Mouse (Mus musculus): ENCODE results near the gene Sowaha. TPM values are rescaled to one million over a fixed set of nuclear protein-coding genes. Genes with fewer than 3 reads are reported as not detected.

The Sowaha gene
- polyA plus RNA-seq (2012; rRNA removed): 54.0 and 56.1 TPM in 2 replicates

DNA sequence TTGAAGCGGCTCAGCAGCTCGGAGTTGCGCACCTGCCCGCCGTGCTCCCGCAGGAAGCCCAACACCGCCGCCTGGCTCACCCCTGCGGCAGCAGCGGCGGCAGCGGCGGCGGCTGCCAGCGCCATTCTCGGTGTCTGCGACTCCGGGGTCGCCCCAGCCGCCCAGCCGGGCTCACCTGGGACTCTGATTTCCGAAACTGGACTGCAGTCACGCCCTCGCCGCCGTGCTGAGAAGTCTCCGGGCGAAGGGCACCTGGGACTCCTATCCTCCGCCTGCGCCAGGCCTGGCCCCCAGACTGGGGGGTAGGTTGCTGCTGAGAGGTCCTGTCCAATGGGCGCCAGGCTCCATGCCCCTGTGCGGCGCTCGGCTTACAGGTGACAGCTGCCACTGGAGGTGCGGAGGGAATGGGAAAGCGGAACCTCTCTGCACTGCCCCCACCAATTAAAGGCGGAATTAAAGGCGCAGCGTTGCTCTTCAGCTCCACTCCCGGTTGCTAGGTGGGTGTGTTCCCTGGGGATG lies at the start of gene Sowaha, which contains the start of gene Gm9945:
Gene Sowaha (minus strand): TSS at position 492 of the 519 bp plus-strand sequence.
Gene Gm9945 (plus strand): TSS at position 384 of the 519 bp plus-strand sequence.
- Histone ChIP-seq H3K27ac (ENCODE audit: insufficient read depth, low read length) (peak within 1 kb of the TSS; percentile 93), H3K4me1 (ENCODE audit: control insufficient read depth, insufficient read depth, low read length) (peaks cover 2% of the 10 kb centered on the region), H3K4me3 (ENCODE audit: insufficient read depth, low read length) (peak within 1 kb of the TSS; percentile 59)
- TF ChIP-seq POLR2A (IDR thresholded peaks at IDR 0.05; ENCODE audit: extremely low read depth, insufficient read depth, low read length) (peak; percentile 90), CTCF (IDR thresholded peaks at IDR 0.05; ENCODE audit: extremely low read depth, insufficient read depth, low read length) (no peak)

DNA sequence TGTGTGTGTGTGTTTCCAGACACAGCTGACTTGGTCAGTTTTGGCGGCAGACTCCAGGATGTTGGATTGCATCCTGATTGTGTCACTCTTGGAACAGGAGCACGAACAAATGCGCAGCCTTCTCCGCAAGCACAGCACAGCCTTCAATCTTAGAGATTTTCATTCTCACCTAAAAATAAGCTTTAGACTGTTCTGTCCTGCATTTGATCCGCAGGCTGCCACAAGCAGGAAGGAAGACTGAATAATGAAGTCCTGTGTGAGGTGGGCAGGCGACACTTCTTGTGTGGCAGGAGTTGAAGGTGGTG lies 49.1 kb upstream of the Sowaha start:
- peak overlapping the region; percentile 50 for H3K27ac ChIP-seq (ENCODE audit: insufficient read depth, low read length)
- peaks cover 31% of the 10 kb centered on the region for H3K4me1 ChIP-seq (ENCODE audit: control insufficient read depth, insufficient read depth, low read length)
- no peak overlapping the region for H3K4me3 ChIP-seq (ENCODE audit: insufficient read depth, low read length)
- TF ChIP-seq POLR2A (IDR thresholded peaks at IDR 0.05; ENCODE audit: extremely low read depth, insufficient read depth, low read length) (no peak), CTCF (IDR thresholded peaks at IDR 0.05; ENCODE audit: extremely low read depth, insufficient read depth, low read length) (no peak)

DNA sequence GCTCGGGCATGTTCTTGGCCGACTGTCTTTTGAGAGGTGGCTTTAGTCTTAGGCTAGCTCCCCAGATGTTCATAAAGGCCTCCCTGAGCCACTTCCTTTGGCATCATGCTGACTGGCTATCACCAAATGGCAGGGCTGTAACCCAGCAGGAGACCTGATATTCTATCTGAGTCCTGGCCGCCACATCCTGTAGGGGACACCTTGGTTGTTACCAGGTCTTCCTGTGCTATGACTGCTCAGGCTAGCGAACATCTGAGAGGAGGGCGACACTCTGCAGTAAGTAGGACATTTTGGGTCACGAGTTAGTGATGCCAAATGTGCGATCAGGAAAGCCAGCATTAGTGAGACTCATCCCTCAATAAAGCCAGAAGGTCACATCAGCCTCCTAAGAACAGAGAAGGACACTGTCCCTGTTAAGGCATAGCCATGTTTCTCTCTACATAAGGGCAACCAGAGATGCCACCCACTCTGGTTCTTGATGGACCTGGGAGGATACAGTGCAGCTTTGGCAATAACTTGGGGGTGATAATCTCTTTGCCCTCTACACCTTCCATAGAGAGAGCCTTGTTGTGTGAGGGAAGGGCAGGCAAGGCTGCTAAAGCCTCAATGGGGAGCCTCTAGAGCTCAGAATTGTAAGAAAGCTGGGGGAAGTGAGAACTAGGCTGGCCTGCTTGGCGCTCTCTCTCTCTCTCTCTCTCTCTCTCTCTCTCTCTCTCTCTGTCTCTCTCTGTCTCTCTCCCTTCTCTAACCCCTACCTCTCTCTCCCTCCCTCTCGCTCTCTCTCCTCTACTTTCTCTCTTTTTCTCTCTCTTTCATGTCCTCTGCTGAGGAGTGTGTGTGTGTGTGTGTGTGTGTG lies 48.6 kb upstream of the Sowaha start:
- H3K27ac ChIP-seq (ENCODE audit: insufficient read depth, low read length): peak overlapping the region; percentile 50
- TF ChIP-seq CTCF (IDR thresholded peaks at IDR 0.05; ENCODE audit: extremely low read depth, insufficient read depth, low read length) (no peak), POLR2A (IDR thresholded peaks at IDR 0.05; ENCODE audit: extremely low read depth, insufficient read depth, low read length) (no peak)
- no peak overlapping the region for H3K4me3 ChIP-seq (ENCODE audit: insufficient read depth, low read length)
- H3K4me1 ChIP-seq (ENCODE audit: control insufficient read depth, insufficient read depth, low read length): peaks cover 31% of the 10 kb centered on the region

DNA sequence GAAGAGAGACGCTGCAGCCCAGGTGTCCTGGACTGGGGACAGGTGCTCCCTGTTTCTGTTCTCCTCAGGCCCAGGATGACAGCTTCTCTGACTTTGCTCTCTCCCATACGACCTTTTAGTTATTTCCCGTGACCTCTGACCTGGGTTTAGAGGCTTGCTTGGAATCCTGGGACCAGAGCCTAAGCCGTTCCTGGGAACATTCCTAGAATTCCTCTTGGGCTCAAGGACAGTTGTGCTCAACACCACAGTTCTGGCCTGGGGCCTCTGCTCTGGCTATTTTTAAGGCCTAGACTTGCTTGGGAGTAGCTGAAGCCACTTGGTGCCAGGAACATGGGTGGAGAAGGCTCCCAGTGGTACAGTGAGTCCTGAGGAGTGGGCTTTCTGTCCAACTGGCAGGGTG lies 45.4 kb upstream of the Sowaha start:
- peaks cover 34% of the 10 kb centered on the region for H3K4me1 ChIP-seq (ENCODE audit: control insufficient read depth, insufficient read depth, low read length)
- no peak overlapping the region for H3K4me3 ChIP-seq (ENCODE audit: insufficient read depth, low read length)

DNA sequence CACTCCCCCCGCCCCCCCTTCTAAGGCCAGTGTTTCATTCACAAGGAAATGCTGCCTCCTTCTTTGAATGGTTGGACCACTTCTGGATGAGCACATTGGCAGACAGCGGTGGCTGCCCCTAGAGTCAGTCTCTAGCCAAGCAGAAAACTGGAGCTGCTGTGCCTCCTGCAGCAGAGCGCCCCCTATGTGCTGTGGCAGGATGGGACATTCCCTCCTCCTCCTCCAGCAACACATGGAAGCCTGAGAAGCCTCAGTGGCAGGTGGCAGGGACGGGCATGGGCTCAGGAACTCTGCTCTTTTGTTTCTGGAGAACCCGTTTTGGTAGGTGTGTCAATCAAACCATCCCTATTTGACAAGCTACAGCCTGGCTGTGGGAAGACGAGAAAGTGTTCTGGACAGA lies 44.8 kb upstream of the Sowaha start:
- Histone ChIP-seq H3K4me1 (ENCODE audit: control insufficient read depth, insufficient read depth, low read length) (peaks cover 32% of the 10 kb centered on the region), H3K27ac (ENCODE audit: insufficient read depth, low read length) (peak overlapping the region; percentile 24), H3K4me3 (ENCODE audit: insufficient read depth, low read length) (no peak overlapping the region)
- TF ChIP-seq POLR2A (IDR thresholded peaks at IDR 0.05; ENCODE audit: extremely low read depth, insufficient read depth, low read length) (no peak), CTCF (IDR thresholded peaks at IDR 0.05; ENCODE audit: extremely low read depth, insufficient read depth, low read length) (peak; percentile 54)

More for the DNA sequence above, 45.4 kb upstream of the Sowaha start:
- H3K27ac ChIP-seq (ENCODE audit: insufficient read depth, low read length): 0 out of 2 replicates have a peak overlapping the region, but pooled peaks have one; percentile 1
- TF ChIP-seq POLR2A (IDR thresholded peaks at IDR 0.05; ENCODE audit: extremely low read depth, insufficient read depth, low read length) (no peak), CTCF (IDR thresholded peaks at IDR 0.05; ENCODE audit: extremely low read depth, insufficient read depth, low read length) (no peak)

DNA sequence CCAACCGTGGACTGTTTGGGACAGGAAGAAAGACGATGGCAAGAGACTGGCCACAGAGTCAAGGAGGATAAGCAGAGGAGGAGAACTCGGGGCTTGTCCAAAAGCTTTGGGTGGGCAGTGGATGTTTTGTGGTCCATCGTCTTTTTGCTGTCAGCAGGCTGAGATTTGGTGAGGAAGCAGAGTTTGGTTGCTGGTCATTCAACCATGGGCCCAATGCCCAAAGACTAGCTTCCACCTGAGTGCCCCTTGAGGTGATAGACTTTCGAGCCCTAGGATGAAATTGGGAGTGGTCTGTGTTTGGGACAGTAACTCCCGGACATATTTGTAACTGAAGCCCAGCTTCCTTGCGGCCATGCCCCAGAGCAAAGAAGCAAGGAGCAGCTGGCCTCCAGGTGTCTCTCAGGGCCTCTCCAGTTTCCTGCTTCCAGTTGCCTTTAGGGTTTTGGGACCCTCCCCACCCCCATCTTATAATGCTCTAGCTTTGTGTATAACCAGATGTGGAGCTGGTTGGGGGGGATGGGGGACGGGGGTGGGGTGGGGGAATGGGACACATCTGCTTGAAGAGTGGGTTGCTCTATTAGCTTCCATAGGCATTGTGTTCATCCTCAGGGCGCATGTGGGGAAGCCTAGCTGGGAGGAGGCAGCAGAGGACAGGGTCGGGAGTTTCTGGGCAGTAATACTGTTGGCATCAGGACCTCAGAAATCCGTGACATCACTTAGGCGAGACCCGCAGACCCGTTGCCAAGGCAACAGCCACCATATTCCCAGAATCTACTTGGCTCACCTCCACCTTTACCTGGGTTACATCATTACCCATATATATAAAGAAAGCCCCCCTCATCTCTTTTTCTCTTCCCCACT lies 43.7 kb upstream of the Sowaha start:
- Histone ChIP-seq H3K4me1 (ENCODE audit: control insufficient read depth, insufficient read depth, low read length) (peaks cover 29% of the 10 kb centered on the region), H3K27ac (ENCODE audit: insufficient read depth, low read length) (peak overlapping the region; percentile 37), H3K4me3 (ENCODE audit: insufficient read depth, low read length) (no peak overlapping the region)
- TF ChIP-seq POLR2A (IDR thresholded peaks at IDR 0.05; ENCODE audit: extremely low read depth, insufficient read depth, low read length) (no peak), CTCF (IDR thresholded peaks at IDR 0.05; ENCODE audit: extremely low read depth, insufficient read depth, low read length) (no peak)

DNA sequence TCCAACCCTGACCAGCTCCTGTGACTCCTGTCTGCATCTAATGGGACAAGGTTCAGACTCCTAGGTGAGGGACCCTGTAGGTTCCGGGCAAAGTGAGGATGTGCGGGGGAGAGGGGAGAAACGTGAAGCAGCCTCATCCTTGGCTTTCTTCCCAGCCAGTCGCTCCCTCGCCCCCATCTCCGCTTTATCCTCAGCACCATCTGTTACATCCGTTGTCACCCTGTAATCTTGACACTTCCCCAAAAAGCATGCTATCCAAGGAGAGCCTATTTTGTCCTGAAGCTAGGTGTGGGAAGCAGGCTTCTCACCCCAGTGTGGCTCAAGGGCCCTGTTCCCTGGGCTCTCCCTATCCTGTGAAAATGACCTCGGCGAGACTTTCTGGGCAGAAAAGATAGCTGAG lies 42.9 kb upstream of the Sowaha start:
- TF ChIP-seq CTCF (IDR thresholded peaks at IDR 0.05; ENCODE audit: extremely low read depth, insufficient read depth, low read length): no peak
- TF ChIP-seq POLR2A (IDR thresholded peaks at IDR 0.05; ENCODE audit: extremely low read depth, insufficient read depth, low read length): no peak
- Histone ChIP-seq H3K4me3 (ENCODE audit: insufficient read depth, low read length) (peak overlapping the region; percentile 8; the same call in 1 of the 2 replicates), H3K27ac (ENCODE audit: insufficient read depth, low read length) (peak overlapping the region; percentile 37), H3K4me1 (ENCODE audit: control insufficient read depth, insufficient read depth, low read length) (peaks cover 21% of the 10 kb centered on the region)

DNA sequence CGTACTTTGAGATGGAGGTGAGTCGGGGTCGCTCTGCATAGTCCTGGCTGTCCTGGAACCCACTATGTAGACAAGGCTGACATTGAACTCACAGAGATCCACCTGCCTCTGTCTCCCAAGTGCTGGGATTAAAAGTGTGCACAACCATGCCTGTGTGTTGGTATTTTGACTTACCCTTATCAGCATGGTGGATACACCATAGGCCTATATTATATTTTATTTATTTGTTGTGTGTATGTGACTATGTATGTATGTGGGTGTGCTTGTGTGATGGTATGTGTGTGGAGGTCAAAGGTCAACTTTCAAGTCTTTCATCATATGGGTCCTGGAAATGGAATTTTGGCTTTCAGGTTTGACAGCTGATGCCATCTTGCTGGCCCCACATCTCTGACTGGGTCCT lies 42.3 kb upstream of the Sowaha start:
- TF ChIP-seq POLR2A (IDR thresholded peaks at IDR 0.05; ENCODE audit: extremely low read depth, insufficient read depth, low read length) (no peak), CTCF (IDR thresholded peaks at IDR 0.05; ENCODE audit: extremely low read depth, insufficient read depth, low read length) (no peak)
- peak overlapping the region; percentile 35; the same call in 1 of the 2 replicates for H3K27ac ChIP-seq (ENCODE audit: insufficient read depth, low read length)
- peaks cover 16% of the 10 kb centered on the region for H3K4me1 ChIP-seq (ENCODE audit: control insufficient read depth, insufficient read depth, low read length)
- peak overlapping the region; percentile 82 for H3K4me3 ChIP-seq (ENCODE audit: insufficient read depth, low read length)

DNA sequence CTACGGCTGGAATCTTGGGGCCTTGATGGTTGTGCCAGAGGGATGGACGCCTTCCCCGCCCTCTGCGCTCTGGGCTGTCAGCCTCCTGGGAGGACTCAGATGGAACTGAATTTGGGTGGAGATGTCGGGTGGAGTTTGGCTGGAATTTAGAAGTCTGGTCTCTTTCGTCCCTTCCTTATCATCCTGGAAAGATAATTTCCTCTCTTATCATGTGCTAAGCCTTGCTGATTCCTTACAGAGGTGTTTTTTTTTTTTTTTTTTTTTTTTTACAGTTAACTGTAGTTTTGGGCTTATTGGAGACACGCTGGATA lies 41.7 kb upstream of the Sowaha start:
- Histone ChIP-seq H3K4me1 (ENCODE audit: control insufficient read depth, insufficient read depth, low read length) (peaks cover 14% of the 10 kb centered on the region), H3K4me3 (ENCODE audit: insufficient read depth, low read length) (peak overlapping the region; percentile 82), H3K27ac (ENCODE audit: insufficient read depth, low read length) (peak overlapping the region; percentile 93)
- no peak for TF ChIP-seq CTCF (IDR thresholded peaks at IDR 0.05; ENCODE audit: extremely low read depth, insufficient read depth, low read length)
- peak; percentile 13; the same call in 1 of the 2 replicates for TF ChIP-seq POLR2A (IDR thresholded peaks at IDR 0.05; ENCODE audit: extremely low read depth, insufficient read depth, low read length)
